Mouse (Mus musculus): ENCODE measurements at regions not wholly inside any gene's neighbourhood (a gene's known extent, or its start where the extent isn't known, plus 50 kb on each side); places are given as distances from the start of the nearest gene placed in this dataset.

- ATAC-seq (ENCODE audit: low FRiP score, low read depth) = no peak
- H3K4me1 ChIP-seq = peaks cover 20% of the 10 kb centered on the region
- no peaks in the 10 kb centered on the region for H3K27me3 ChIP-seq
- no peak overlapping the region for H3K4me3 ChIP-seq
- H3K27ac ChIP-seq = no peak overlapping the region
- H3K4me2 ChIP-seq (replicated peaks) = no peak overlapping the region
- no peaks in the 10 kb centered on the region for H3K36me3 ChIP-seq
- WGBS = 74% methylated on average over 2 of the region's 2 CpGs
- H3K9ac ChIP-seq = no peak overlapping the region
- no peaks in the 10 kb centered on the region for H3K9me3 ChIP-seq
Observed at GRCm38 (mm10) chr5:4536790-4537189, 221.0 kb downstream of the Fzd1 start.

- Histone ChIP-seq H3K27ac (no peak overlapping the region), H3K4me3 (no peak overlapping the region), H3K4me1 (peaks cover 25% of the 10 kb centered on the region), H3K36me3 (no peaks in the 10 kb centered on the region), H3K27me3 (no peaks in the 10 kb centered on the region), H3K4me2 (replicated peaks) (peak overlapping the region; percentile 5; the same call in 1 of the 2 replicates), H3K9ac (no peak overlapping the region), H3K9me3 (no peaks in the 10 kb centered on the region)
- ATAC-seq (ENCODE audit: low FRiP score, low read depth) = peak; percentile 66; the same call in 1 of the 2 replicates
- 8% methylated on average over 8 of the region's 8 CpGs for WGBS
Observed at GRCm38 (mm10) chr5:4535951-4536350, 221.9 kb downstream of the Fzd1 start.

- Histone ChIP-seq H3K9me3 (no peaks in the 10 kb centered on the region), H3K27ac (no peak overlapping the region), H3K4me2 (replicated peaks) (no peak overlapping the region), H3K36me3 (no peaks in the 10 kb centered on the region), H3K4me1 (peaks cover 32% of the 10 kb centered on the region), H3K27me3 (no peaks in the 10 kb centered on the region), H3K4me3 (no peak overlapping the region), H3K9ac (no peak overlapping the region)
- ATAC-seq (ENCODE audit: low FRiP score, low read depth) = no peak
- 30% methylated on average over 2 of the region's 2 CpGs for WGBS
Observed at GRCm38 (mm10) chr5:4534512-4534911, 223.3 kb downstream of the Fzd1 start.

- ATAC-seq (ENCODE audit: low FRiP score, low read depth) = no peak
- Histone ChIP-seq H3K9ac (no peak overlapping the region), H3K4me2 (replicated peaks) (no peak overlapping the region; the same call in 1 of the 2 replicates), H3K27ac (no peak overlapping the region), H3K9me3 (no peaks in the 10 kb centered on the region), H3K4me1 (peaks cover 23% of the 10 kb centered on the region), H3K36me3 (no peaks in the 10 kb centered on the region), H3K27me3 (no peaks in the 10 kb centered on the region), H3K4me3 (no peak overlapping the region)
- 28% methylated on average over 10 of the region's 10 CpGs for WGBS
Observed at GRCm38 (mm10) chr5:4530236-4531067, 227.4 kb downstream of the Fzd1 start.

GRCm38 (mm10) chr5:4526042-4526815, 231.6 kb downstream of the Fzd1 start:
- no peak overlapping the region for H3K27ac ChIP-seq
- WGBS = 66% methylated on average over 9 of the region's 9 CpGs
- no peaks in the 10 kb centered on the region for H3K9me3 ChIP-seq
- no peak for ATAC-seq (ENCODE audit: low FRiP score, low read depth)
- no peak overlapping the region for H3K4me3 ChIP-seq
- no peak overlapping the region for H3K9ac ChIP-seq
- H3K4me1 ChIP-seq = peaks cover 10% of the 10 kb centered on the region
- no peak overlapping the region for H3K4me2 ChIP-seq (replicated peaks)
- H3K27me3 ChIP-seq = no peaks in the 10 kb centered on the region
- H3K36me3 ChIP-seq = no peaks in the 10 kb centered on the region

GRCm38 (mm10) chr5:4500599-4500998, 257.2 kb downstream of the Fzd1 start:
- H3K4me1 ChIP-seq = peaks cover 31% of the 10 kb centered on the region
- WGBS = 92% methylated on average over 3 of the region's 3 CpGs

GRCm38 (mm10) chr5:4499036-4499435, 258.8 kb downstream of the Fzd1 start:
- Histone ChIP-seq H3K27me3 (no peaks in the 10 kb centered on the region), H3K36me3 (no peaks in the 10 kb centered on the region), H3K27ac (no peak overlapping the region), H3K9ac (no peak overlapping the region), H3K4me1 (peaks cover 36% of the 10 kb centered on the region), H3K4me2 (replicated peaks) (0 out of 2 replicates have a peak overlapping the region, but pooled peaks have one; percentile 16), H3K4me3 (no peak overlapping the region), H3K9me3 (no peaks in the 10 kb centered on the region)
- no peak for ATAC-seq (ENCODE audit: low FRiP score, low read depth)
- WGBS = 26% methylated on average over 4 of the region's 4 CpGs

More at GRCm38 (mm10) chr5:4500599-4500998, 257.2 kb downstream of the Fzd1 start:
- Histone ChIP-seq H3K36me3 (no peaks in the 10 kb centered on the region), H3K4me3 (no peak overlapping the region), H3K9me3 (no peaks in the 10 kb centered on the region), H3K4me2 (replicated peaks) (no peak overlapping the region), H3K9ac (no peak overlapping the region), H3K27ac (no peak overlapping the region), H3K27me3 (no peaks in the 10 kb centered on the region)
- ATAC-seq (ENCODE audit: low FRiP score, low read depth) = no peak

- no peak overlapping the region for H3K4me3 ChIP-seq
- peaks cover 36% of the 10 kb centered on the region for H3K4me1 ChIP-seq
- no peak overlapping the region for H3K4me2 ChIP-seq (replicated peaks)
- no peaks in the 10 kb centered on the region for H3K27me3 ChIP-seq
- 60% methylated on average over 3 of the region's 3 CpGs for WGBS
- H3K36me3 ChIP-seq = no peaks in the 10 kb centered on the region
- H3K27ac ChIP-seq = no peak overlapping the region
- H3K9me3 ChIP-seq = no peaks in the 10 kb centered on the region
- no peak overlapping the region for H3K9ac ChIP-seq
- ATAC-seq (ENCODE audit: low FRiP score, low read depth) = no peak
Observed at GRCm38 (mm10) chr5:4498425-4498824, 259.4 kb downstream of the Fzd1 start.

- Histone ChIP-seq H3K9ac (no peak overlapping the region), H3K9me3 (no peaks in the 10 kb centered on the region), H3K27me3 (no peaks in the 10 kb centered on the region), H3K4me1 (peaks cover 36% of the 10 kb centered on the region), H3K4me2 (replicated peaks) (no peak overlapping the region), H3K27ac (no peak overlapping the region), H3K4me3 (no peak overlapping the region), H3K36me3 (no peaks in the 10 kb centered on the region)
- WGBS = 50% methylated on average over 3 of the region's 3 CpGs
- ATAC-seq (ENCODE audit: low FRiP score, low read depth) = 0 out of 2 replicates have a peak, but pooled peaks have one; percentile 38
Observed at GRCm38 (mm10) chr5:4496907-4497200, 261.0 kb downstream of the Fzd1 start.

GRCm38 (mm10) chr5:4496132-4496906, 261.5 kb downstream of the Fzd1 start:
- Histone ChIP-seq H3K4me3 (no peak overlapping the region), H3K27ac (no peak overlapping the region), H3K4me2 (replicated peaks) (peak overlapping the region; percentile 21; the same call in 1 of the 2 replicates), H3K9ac (no peak overlapping the region), H3K36me3 (no peaks in the 10 kb centered on the region), H3K9me3 (no peaks in the 10 kb centered on the region), H3K4me1 (peaks cover 36% of the 10 kb centered on the region), H3K27me3 (no peaks in the 10 kb centered on the region)
- no peak for ATAC-seq (ENCODE audit: low FRiP score, low read depth)
- 38% methylated on average over 20 of the region's 20 CpGs for WGBS

GRCm38 (mm10) chr5:4495482-4495881, 262.4 kb downstream of the Fzd1 start:
- Histone ChIP-seq H3K9me3 (no peaks in the 10 kb centered on the region), H3K4me3 (no peak overlapping the region), H3K4me1 (peaks cover 36% of the 10 kb centered on the region), H3K36me3 (no peaks in the 10 kb centered on the region), H3K9ac (no peak overlapping the region), H3K27me3 (no peaks in the 10 kb centered on the region), H3K4me2 (replicated peaks) (no peak overlapping the region), H3K27ac (no peak overlapping the region)
- ATAC-seq (ENCODE audit: low FRiP score, low read depth) = no peak
- 68% methylated on average over 6 of the region's 6 CpGs for WGBS
